Mouse (Mus musculus) liver, adult 2 months (tissue): ENCODE measurements at regions not wholly inside any gene's neighbourhood (a gene's known extent, or its start where the extent isn't known, plus 50 kb on each side); places are given as distances from the start of the nearest gene placed in this dataset.

Experiments
- CTCF ChIP-seq: fragments of 200-500 bp; IDR thresholded peaks from 2 replicates; pipeline ENCODE4 v1.5.1; 2011; ENCODE audit warnings: low read depth, low read length, control low read depth
- POLR2A ChIP-seq: fragments of 200-500 bp; IDR thresholded peaks from 2 replicates; pipeline ENCODE4 v1.6.1; 2011; ENCODE audit warnings: low read length, control low read depth; ENCODE audit not compliant: insufficient read depth; ENCODE audit errors: extremely low read depth

GRCm38 (mm10) chr9:92865822-92866221, 323.8 kb downstream of the Plod2 start:
- TF ChIP-seq CTCF = no peak
- TF ChIP-seq POLR2A = no peak
